Mouse (Mus musculus) gonadal fat pad, adult 2 months (tissue): Measurements from ENCODE around the gene B3gnt2. TPM values are rescaled to one million over a fixed set of nuclear protein-coding genes. Genes with fewer than 3 reads are reported as not detected.

ENCODE experiments used
- DNase-seq: peaks from one replicate; pipeline ENCODE4 v3.0.0-alpha.2; 2012; ENCODE audit warnings: low read depth
- polyA plus RNA-seq: library from polyadenylated mRNA; depleted of rRNA; stranded (reverse); fragments of >200 nt; gene quantifications from 2 replicates; pipeline ENCODE4 v1.2.3, GENCODE M21; 2012

Gene B3gnt2
- polyA plus RNA-seq, 1 experiment = 6.7 TPM

GRCm38 (mm10) chr11:22847732-22848648, 12.8 kb downstream of the B3gnt2 start:
- no peak for DNase-seq

GRCm38 (mm10) chr11:22846960-22847731, 13.6 kb downstream of the B3gnt2 start:
- DNase-seq = no peak

GRCm38 (mm10) chr11:22846093-22846835, 14.5 kb downstream of the B3gnt2 start:
- no peak for DNase-seq

GRCm38 (mm10) chr11:22844754-22845718, 15.7 kb downstream of the B3gnt2 start:
- DNase-seq = no peak

- DNase-seq = no peak
Observed at GRCm38 (mm10) chr11:22839456-22839855, 21.3 kb downstream of the B3gnt2 start.

- no peak for DNase-seq
Observed at GRCm38 (mm10) chr11:22838361-22838760, 22.4 kb downstream of the B3gnt2 start.

- DNase-seq = no peak
Observed at GRCm38 (mm10) chr11:22836269-22836668, 24.5 kb downstream of the B3gnt2 start.

- no peak for DNase-seq
Observed at GRCm38 (mm10) chr11:22832600-22832999, 28.2 kb downstream of the B3gnt2 start.

GRCm38 (mm10) chr11:22831916-22832315, 28.8 kb downstream of the B3gnt2 start:
- no peak for DNase-seq

- no peak for DNase-seq
Observed at GRCm38 (mm10) chr11:22830684-22831083, 30.1 kb downstream of the B3gnt2 start.

GRCm38 (mm10) chr11:22830179-22830611, 30.6 kb downstream of the B3gnt2 start:
- no peak for DNase-seq

GRCm38 (mm10) chr11:22828988-22829632, 31.7 kb downstream of the B3gnt2 start:
- no peak for DNase-seq

- no peak for DNase-seq
Observed at GRCm38 (mm10) chr11:22827514-22828080, 33.2 kb downstream of the B3gnt2 start.

- no peak for DNase-seq
Observed at GRCm38 (mm10) chr11:22826665-22827064, 34.1 kb downstream of the B3gnt2 start.

- DNase-seq = no peak
Observed at GRCm38 (mm10) chr11:22826051-22826450, 34.7 kb downstream of the B3gnt2 start.

- DNase-seq = no peak
Observed at GRCm38 (mm10) chr11:22825548-22825947, 35.2 kb downstream of the B3gnt2 start.

GRCm38 (mm10) chr11:22824049-22824705, 36.6 kb downstream of the B3gnt2 start:
- no peak for DNase-seq

GRCm38 (mm10) chr11:22821243-22821642, 39.5 kb downstream of the B3gnt2 start:
- no peak for DNase-seq

- no peak for DNase-seq
Observed at GRCm38 (mm10) chr11:22818371-22818770, 42.4 kb downstream of the B3gnt2 start.
